Mouse (Mus musculus) MEL (cell line): ENCODE data around the gene Fus. TPM values are rescaled to one million over a fixed set of nuclear protein-coding genes. Genes with fewer than 3 reads are reported as not detected.

Experiments
- DNase-seq: peaks from one replicate; pipeline ENCODE4 v3.0.0; 2011; ENCODE audit warnings: low read depth, low spot score
- H3K27ac ChIP-seq: 2 replicates; pipeline ENCODE4 v1.5.1; 2012; ENCODE audit warnings: low read depth, mild to moderate bottlenecking, control low read depth, low read length, moderate library complexity; ENCODE audit not compliant: control insufficient read depth
- H3K27me3 ChIP-seq, 2 experiments: fragments of 150-350 bp in 1 of 2; sonication (generic) in 1 of 2; 2 replicates each; pipeline ENCODE4 v1.6.1; 2012; ENCODE audit warnings: low read length in 2 of 2, mild to moderate bottlenecking in 2 of 2, improper control_type of control experiment in 1 of 2, moderate library complexity in 1 of 2; ENCODE audit not compliant: insufficient read depth in 2 of 2, control insufficient read depth in 1 of 2
- H3K36me3 ChIP-seq, 2 experiments: 2 replicates each; pipeline ENCODE4 v1.6.1; 2012 to 2014; ENCODE audit warnings: low read length in 2 of 2, improper control_type of control experiment in 1 of 2, inconsistent platforms in 1 of 2, mild to moderate bottlenecking in 1 of 2; ENCODE audit not compliant: insufficient read depth in 2 of 2, control insufficient read depth in 1 of 2
- H3K4me1 ChIP-seq, 2 experiments: fragments of 150-350 bp in 1 of 2; sonication (generic) in 1 of 2; 2 replicates each; pipeline ENCODE4 v1.6.1; 2012; ENCODE audit warnings: low read length in 2 of 2, improper control_type of control experiment in 1 of 2, mild to moderate bottlenecking in 1 of 2; ENCODE audit not compliant: insufficient read depth in 2 of 2, control insufficient read depth in 1 of 2
- H3K4me3 ChIP-seq, 2 experiments: fragments of 150-350 bp in 1 of 2; sonication (generic) in 1 of 2; 2 replicates each; pipeline ENCODE4 v1.5.1; 2012; ENCODE audit warnings: low read depth in 2 of 2, low read length in 2 of 2, mild to moderate bottlenecking in 2 of 2, moderate library complexity in 2 of 2, control low read depth in 1 of 2, improper control_type of control experiment in 1 of 2; ENCODE audit not compliant: control insufficient read depth in 1 of 2, insufficient read depth in 1 of 2
- H3K79me2 ChIP-seq: 2 replicates; pipeline ENCODE4 v1.6.1; 2012; ENCODE audit warnings: mild to moderate bottlenecking, low read length, moderate library complexity; ENCODE audit not compliant: control insufficient read depth, poor library complexity, insufficient read depth
- H3K9ac ChIP-seq: 2 replicates; pipeline ENCODE4 v1.6.1; 2012; ENCODE audit warnings: low read depth, mild to moderate bottlenecking, control low read depth, low read length, moderate library complexity; ENCODE audit not compliant: control insufficient read depth, poor library complexity, severe bottlenecking
- H3K9me3 ChIP-seq: fragments of 150-350 bp; sonication (generic); replicated peaks from 2 replicates; pipeline ENCODE4 v1.6.1; 2012; ENCODE audit warnings: mild to moderate bottlenecking, low read length, improper control_type of control experiment, moderate library complexity; ENCODE audit not compliant: insufficient read depth
- BHLHE40 ChIP-seq: IDR thresholded peaks from 2 replicates; pipeline ENCODE4 v1.6.1; 2012; ENCODE audit warnings: low read depth, mild to moderate bottlenecking, inconsistent platforms, low read length, improper control_type of control experiment, borderline replicate concordance
- CHD1 ChIP-seq: IDR thresholded peaks from 2 replicates; pipeline ENCODE4 v1.6.1; 2012; ENCODE audit warnings: low read depth, mild to moderate bottlenecking, inconsistent platforms, low read length, improper control_type of control experiment
- CHD2 ChIP-seq: IDR thresholded peaks from 2 replicates; pipeline ENCODE4 v1.6.1; 2011; ENCODE audit warnings: low read length, improper control_type of control experiment
- CTCF ChIP-seq, 3 experiments: IDR thresholded peaks in 2 of 3; conservative IDR thresholded peaks in 1 of 3; 2 replicates each; pipeline ENCODE4 v1.5.1; 2011 to 2012; ENCODE audit warnings: low read length in 3 of 3, low read depth in 2 of 3, mild to moderate bottlenecking in 2 of 3, improper control_type of control experiment in 1 of 3, inconsistent platforms in 1 of 3, mixed read lengths in 1 of 3, moderate library complexity in 1 of 3; ENCODE audit not compliant: control insufficient read depth in 1 of 3, insufficient read depth in 1 of 3, poor library complexity in 1 of 3, severe bottlenecking in 1 of 3
- E2F4 ChIP-seq: IDR thresholded peaks from 2 replicates; pipeline ENCODE4 v1.6.1; 2011; ENCODE audit warnings: low read depth, low read length, improper control_type of control experiment, borderline replicate concordance
- ELF1 ChIP-seq: IDR thresholded peaks from 2 replicates; pipeline ENCODE4 v1.6.1; 2014; ENCODE audit warnings: low read depth, mild to moderate bottlenecking, inconsistent platforms, low read length, improper control_type of control experiment, moderate library complexity
- ETS1 ChIP-seq: IDR thresholded peaks from 2 replicates; pipeline ENCODE4 v1.6.1; 2012; ENCODE audit warnings: low read depth, mild to moderate bottlenecking, inconsistent platforms, low read length, improper control_type of control experiment, moderate library complexity
- GABPA ChIP-seq: IDR thresholded peaks from 2 replicates; pipeline ENCODE4 v1.6.1; 2012; ENCODE audit warnings: low read depth, mild to moderate bottlenecking, inconsistent platforms, low read length, improper control_type of control experiment, moderate library complexity
- GATA1 ChIP-seq: IDR thresholded peaks from 2 replicates; pipeline ENCODE4 v1.6.1; 2011; ENCODE audit warnings: low read depth, low read length, improper control_type of control experiment
- HCFC1 ChIP-seq: IDR thresholded peaks from 2 replicates; pipeline ENCODE4 v1.6.1; 2012; ENCODE audit warnings: low read depth, mild to moderate bottlenecking, inconsistent platforms, low read length, improper control_type of control experiment, moderate library complexity
- JUND ChIP-seq: IDR thresholded peaks from 2 replicates; pipeline ENCODE4 v1.6.1; 2011; ENCODE audit warnings: low read depth, mild to moderate bottlenecking, improper control_type of control experiment, low read length
- KAT2A ChIP-seq: conservative IDR thresholded peaks from 2 replicates; pipeline ENCODE4 v1.6.1; 2012; ENCODE audit warnings: low read depth, low read length, improper control_type of control experiment, inconsistent platforms
- MAFK ChIP-seq: IDR thresholded peaks from 2 replicates; pipeline ENCODE4 v1.6.1; 2011; ENCODE audit warnings: low read depth, mild to moderate bottlenecking, low read length, improper control_type of control experiment, borderline replicate concordance
- MAX ChIP-seq: IDR thresholded peaks from 2 replicates; pipeline ENCODE4 v1.6.1; 2011; ENCODE audit warnings: low read length, improper control_type of control experiment
- MAZ ChIP-seq: IDR thresholded peaks from 2 replicates; pipeline ENCODE4 v1.6.1; 2012; ENCODE audit warnings: low read depth, mild to moderate bottlenecking, inconsistent platforms, low read length, improper control_type of control experiment
- MEF2A ChIP-seq: IDR thresholded peaks from 2 replicates; pipeline ENCODE4 v1.6.1; 2014; ENCODE audit warnings: low read depth, mild to moderate bottlenecking, inconsistent platforms, low read length, improper control_type of control experiment; ENCODE audit not compliant: poor library complexity, insufficient replicate concordance, severe bottlenecking; ENCODE audit errors: extremely low read depth
- MXI1 ChIP-seq: IDR thresholded peaks from 2 replicates; pipeline ENCODE4 v1.6.1; 2011; ENCODE audit warnings: mild to moderate bottlenecking, low read depth, low read length, improper control_type of control experiment
- MYB ChIP-seq: IDR thresholded peaks from 2 replicates; pipeline ENCODE4 v1.6.1; 2011; ENCODE audit warnings: mild to moderate bottlenecking, low read depth, low read length, improper control_type of control experiment
- NELFE ChIP-seq: IDR thresholded peaks from 2 replicates; pipeline ENCODE4 v1.6.1; 2011; ENCODE audit warnings: low read depth, low read length, improper control_type of control experiment
- NRF1 ChIP-seq: IDR thresholded peaks from 2 replicates; pipeline ENCODE4 v1.6.1; 2014; ENCODE audit warnings: low read depth, mild to moderate bottlenecking, inconsistent platforms, low read length, improper control_type of control experiment, moderate library complexity; ENCODE audit not compliant: poor library complexity, insufficient read depth, severe bottlenecking
- POLR2A ChIP-seq, 2 experiments: IDR thresholded peaks; 2 replicates each; pipeline ENCODE4 v1.6.1; 2011 to 2012; ENCODE audit warnings: low read length in 2 of 2, mild to moderate bottlenecking in 2 of 2, control low read depth in 1 of 2, improper control_type of control experiment in 1 of 2, low read depth in 1 of 2, moderate library complexity in 1 of 2; ENCODE audit not compliant: control insufficient read depth in 1 of 2, insufficient read depth in 1 of 2, poor library complexity in 1 of 2
- POLR2AphosphoS2 ChIP-seq: IDR thresholded peaks from 2 replicates; pipeline ENCODE4 v1.6.1; 2011; ENCODE audit warnings: low read length, improper control_type of control experiment
- POLR2AphosphoS5 ChIP-seq: IDR thresholded peaks from 2 replicates; pipeline ENCODE4 v1.6.1; 2012; ENCODE audit warnings: low read depth, borderline replicate concordance, mild to moderate bottlenecking, inconsistent platforms, low read length, moderate library complexity, mixed read lengths
- RAD21 ChIP-seq: IDR thresholded peaks from 2 replicates; pipeline ENCODE4 v1.6.1; 2011; ENCODE audit warnings: mild to moderate bottlenecking, low read depth, low read length, improper control_type of control experiment
- RCOR1 ChIP-seq: IDR thresholded peaks from 2 replicates; pipeline ENCODE4 v1.6.1; 2012; ENCODE audit warnings: low read depth, mild to moderate bottlenecking, inconsistent platforms, low read length, improper control_type of control experiment
- SIN3A ChIP-seq: IDR thresholded peaks from 2 replicates; pipeline ENCODE4 v1.6.1; 2012; ENCODE audit warnings: low read length, improper control_type of control experiment, inconsistent platforms
- SMC3 ChIP-seq: IDR thresholded peaks from 2 replicates; pipeline ENCODE4 v1.6.1; 2011; ENCODE audit warnings: low read depth, low read length, improper control_type of control experiment
- TAL1 ChIP-seq: IDR thresholded peaks from 2 replicates; pipeline ENCODE4 v1.6.1; 2012; ENCODE audit warnings: mild to moderate bottlenecking, inconsistent platforms, low read length, moderate library complexity, mixed read lengths
- TBP ChIP-seq: IDR thresholded peaks from 2 replicates; pipeline ENCODE4 v1.8.0; 2011; ENCODE audit warnings: low read depth, low read length, improper control_type of control experiment
- TCF12 ChIP-seq: IDR thresholded peaks from 2 replicates; pipeline ENCODE4 v1.6.1; 2014; ENCODE audit warnings: low read depth, mild to moderate bottlenecking, inconsistent platforms, low read length, improper control_type of control experiment, moderate library complexity
- UBTF ChIP-seq: IDR thresholded peaks from 2 replicates; pipeline ENCODE4 v1.6.1; 2012; ENCODE audit warnings: low read depth, mild to moderate bottlenecking, inconsistent platforms, low read length, improper control_type of control experiment, moderate library complexity, borderline replicate concordance; ENCODE audit not compliant: insufficient read depth
- USF1 ChIP-seq: IDR thresholded peaks from 2 replicates; pipeline ENCODE4 v1.6.1; 2014; ENCODE audit warnings: low read depth, mild to moderate bottlenecking, inconsistent platforms, low read length, improper control_type of control experiment, moderate library complexity
- ZC3H11A ChIP-seq: IDR thresholded peaks from 2 replicates; pipeline ENCODE4 v1.6.1; 2012; ENCODE audit warnings: low read depth, mild to moderate bottlenecking, inconsistent platforms, low read length, improper control_type of control experiment
- ZKSCAN1 ChIP-seq: IDR thresholded peaks from 2 replicates; pipeline ENCODE4 v1.6.1; 2012; ENCODE audit warnings: low read depth, mild to moderate bottlenecking, inconsistent platforms, low read length, improper control_type of control experiment, moderate library complexity
- ZNF384 ChIP-seq: IDR thresholded peaks from 2 replicates; pipeline ENCODE4 v1.6.1; 2012; ENCODE audit warnings: low read depth, mild to moderate bottlenecking, inconsistent platforms, low read length, improper control_type of control experiment
- polyA plus RNA-seq, 2 experiments: library from polyadenylated mRNA; stranded (reverse) in 1 of 2; unstranded in 1 of 2; fragments of >175 nt in 1 of 2; fragments of >200 nt in 1 of 2; gene quantifications; 2 replicates each; pipeline versions ENCODE4 v1.2.1 to v1.2.4; 2012; ENCODE audit warnings: low replicate concordance in 2 of 2, low read depth in 1 of 2; ENCODE audit not compliant: insufficient read length in 2 of 2, insufficient read depth in 1 of 2, missing spikeins in 1 of 2
- total RNA-seq: library from RNA; depleted of rRNA; stranded (reverse); fragments of 300-350 nt; gene quantifications from 2 replicates; pipeline ENCODE4 v1.2.3, GENCODE M21; 2012; rRNA removed

Gene Fus
- total RNA-seq (49.7 and 60.5 TPM in 2 replicates), polyA plus RNA-seq (100 to 1,000 TPM; 346 to 848 TPM)

- Histone ChIP-seq H3K27me3 (no peaks in the 10 kb centered on the region), H3K79me2 (peaks cover 40% of the 10 kb centered on the region), H3K9me3 (no peaks in the 10 kb centered on the region), H3K9ac (peak within 1 kb of the TSS; percentile 99), H3K27ac (peak within 1 kb of the TSS; percentile 93), H3K4me1 (peaks cover 3 to 17% of the 10 kb centered on the region in 2 experiments), H3K36me3 (peaks cover 14 to 32% of the 10 kb centered on the region in 2 experiments), H3K4me3 (peak within 1 kb of the TSS; percentile 81 to 97)
- DNase-seq = peak; percentile 96
- TF ChIP-seq SMC3 = no peak
- TF ChIP-seq ETS1 = no peak; the same call in 1 of the 2 replicates
- peak; percentile 89 for TF ChIP-seq MAX
- TF ChIP-seq NRF1 = peak; percentile 67
- peak; percentile 91 for TF ChIP-seq SIN3A
- peak; percentile 40 for TF ChIP-seq MAZ
- TF ChIP-seq RAD21 = no peak
- TF ChIP-seq ELF1 = peak; percentile 71
- no peak for TF ChIP-seq ZKSCAN1
- TF ChIP-seq RCOR1 = 0 out of 2 replicates have a peak, but pooled peaks have one; percentile 12
- peak; percentile 97 to 100 for TF ChIP-seq POLR2A (IDR thresholded peaks at IDR 0.05; ENCODE audit: control insufficient read depth in 1 of 2, insufficient read depth in 1 of 2, low read depth in 1 of 2, low read length in 2 of 2, poor library complexity in 1 of 2)
- peak; percentile 70 for TF ChIP-seq TCF12
- TF ChIP-seq GATA1 = no peak
- TF ChIP-seq UBTF = no peak
- no peak for TF ChIP-seq TAL1
- TF ChIP-seq MEF2A = no peak; the same call in 1 of the 2 replicates
- no peak for TF ChIP-seq GABPA
- TF ChIP-seq KAT2A = no peak; the same call in 1 of the 2 replicates
- no peak for TF ChIP-seq CHD2
- peak; percentile 96 for TF ChIP-seq TBP
- peak; percentile 100 for TF ChIP-seq NELFE
- peak; percentile 81 for TF ChIP-seq HCFC1
- TF ChIP-seq ZNF384 = no peak
- TF ChIP-seq MYB = no peak
- TF ChIP-seq USF1 = no peak
- peak; percentile 85; the same call in 1 of the 2 replicates for TF ChIP-seq E2F4
- TF ChIP-seq MAFK = no peak
- no peak for TF ChIP-seq ZC3H11A
- peak; percentile 100 for TF ChIP-seq POLR2AphosphoS2
- TF ChIP-seq JUND = no peak
- TF ChIP-seq MXI1 = peak; percentile 91
- no peak for TF ChIP-seq BHLHE40
- no peak for TF ChIP-seq CTCF (IDR thresholded peaks at IDR 0.05 in 2 of 3, conservative IDR thresholded peaks at IDR 0.05 in 1 of 3; ENCODE audit: control insufficient read depth in 1 of 3, insufficient read depth in 1 of 3, low read depth in 2 of 3, low read length in 3 of 3, poor library complexity in 1 of 3, severe bottlenecking in 1 of 3)
- TF ChIP-seq CHD1 = peak; percentile 100
- peak; percentile 98 for TF ChIP-seq POLR2AphosphoS5
Measured at GRCm38 (mm10) chr7:127967004-127967921, at the start of gene Fus. Fus (plus strand) TSS chr7:127967457.
